Mouse (Mus musculus) right cerebral cortex, postnatal 25 days (tissue): Measurements from ENCODE around the gene Gal3st4.

Source experiments
- DNase-seq: peaks from one replicate; pipeline ENCODE4 v3.0.0; 2022

Gene Gal3st4

GRCm38 (mm10) chr5:138272409-138272923 lies at the start of gene Gal3st4:
Gal3st4 (minus strand) TSS chr5:138272840.
- no peak for DNase-seq

GRCm38 (mm10) chr5:138312795-138313194 lies 40.2 kb upstream of the Gal3st4 start:
- no peak for DNase-seq

GRCm38 (mm10) chr5:138299613-138300012 lies 27.0 kb upstream of the Gal3st4 start:
- no peak for DNase-seq

- DNase-seq: no peak
Observed at GRCm38 (mm10) chr5:138294158-138294557, 21.5 kb upstream of the Gal3st4 start.

- DNase-seq: no peak
Observed at GRCm38 (mm10) chr5:138291638-138292037, 19.0 kb upstream of the Gal3st4 start.

- DNase-seq: no peak
Observed at GRCm38 (mm10) chr5:138287861-138288260, 15.2 kb upstream of the Gal3st4 start.

- no peak for DNase-seq
Observed at GRCm38 (mm10) chr5:138283540-138283939, 10.9 kb upstream of the Gal3st4 start.

- DNase-seq: no peak
Observed at GRCm38 (mm10) chr5:138281798-138282197, 9.2 kb upstream of the Gal3st4 start.

GRCm38 (mm10) chr5:138280829-138281228 lies 8.2 kb upstream of the Gal3st4 start:
- no peak for DNase-seq

- no peak for DNase-seq
Observed at GRCm38 (mm10) chr5:138280425-138280768, 7.8 kb upstream of the Gal3st4 start.

- DNase-seq: peak; percentile 77
Observed at GRCm38 (mm10) chr5:138279585-138280424, 7.2 kb upstream of the Gal3st4 start, which contains the start of the genes Gm43720, Gpc2 and Stag3. Gm43720 (minus strand) TSS chr5:138279958. Gpc2 (minus strand) TSS chr5:138280005. Stag3 (plus strand) TSS chr5:138280240.

- DNase-seq: no peak
Observed at GRCm38 (mm10) chr5:138277994-138278393, 5.4 kb upstream of the Gal3st4 start.

- no peak for DNase-seq
Observed at GRCm38 (mm10) chr5:138275216-138276050, 2.8 kb upstream of the Gal3st4 start.

GRCm38 (mm10) chr5:138274186-138274585 lies 1.5 kb upstream of the Gal3st4 start:
- DNase-seq: no peak

- no peak for DNase-seq
Observed at GRCm38 (mm10) chr5:138271232-138271631, 1.4 kb downstream of the Gal3st4 start.

- no peak for DNase-seq
Observed at GRCm38 (mm10) chr5:138268980-138269379, 3.7 kb downstream of the Gal3st4 start.

GRCm38 (mm10) chr5:138267114-138267513 lies 5.5 kb downstream of the Gal3st4 start:
- DNase-seq: no peak

- DNase-seq: no peak
Observed at GRCm38 (mm10) chr5:138265712-138266111, 6.9 kb downstream of the Gal3st4 start.

- DNase-seq: no peak
Observed at GRCm38 (mm10) chr5:138264207-138264578, 8.4 kb downstream of the Gal3st4 start.

- peak; percentile 90 for DNase-seq
Observed at GRCm38 (mm10) chr5:138263260-138264206, 9.1 kb downstream of the Gal3st4 start, which contains the start of gene BC037034. BC037034 (minus strand) TSS chr5:138264033.

- no peak for DNase-seq
Observed at GRCm38 (mm10) chr5:138262582-138263240, 9.9 kb downstream of the Gal3st4 start.

- DNase-seq: no peak
Observed at GRCm38 (mm10) chr5:138262001-138262400, 10.6 kb downstream of the Gal3st4 start.
